Mouse (Mus musculus) spleen, adult 2 months (tissue): ENCODE results near the gene Alg11.

ENCODE experiments used
- CTCF ChIP-seq: fragments of 200-500 bp; IDR thresholded peaks from 2 replicates; pipeline ENCODE4 v1.5.1; 2011; ENCODE audit warnings: mild to moderate bottlenecking, inconsistent platforms; ENCODE audit not compliant: insufficient read depth, insufficient read length, insufficient replicate concordance; ENCODE audit errors: extremely low read depth
- POLR2A ChIP-seq: fragments of 200-500 bp; IDR thresholded peaks from 2 replicates; pipeline ENCODE4 v1.6.1; 2011; ENCODE audit warnings: low read depth, low read length, inconsistent platforms

DNA sequence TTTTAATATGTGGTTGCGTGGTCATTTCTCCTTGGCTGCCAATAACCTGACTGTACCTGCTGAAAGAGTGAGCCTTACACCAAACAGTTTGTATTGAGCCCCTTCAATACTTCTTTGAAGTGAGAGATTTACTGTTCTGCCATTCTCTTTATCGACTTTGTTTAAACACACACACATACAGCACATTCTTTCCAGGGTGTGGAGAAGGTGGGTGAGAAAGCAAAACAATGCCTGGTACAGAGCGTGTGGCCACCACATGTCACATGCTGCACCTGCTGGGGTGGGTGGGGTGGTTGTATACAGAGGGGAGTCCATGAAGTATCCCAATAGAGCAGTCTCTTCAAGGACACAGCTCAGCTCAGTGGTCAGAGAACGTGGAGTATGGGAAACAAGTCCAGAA lies 35.3 kb upstream of the Alg11 start:
- TF ChIP-seq CTCF (no peak), POLR2A (no peak)
